ENCODE assay signal across 12 mouse cellular contexts in genomic region chr7:134032959-134033366, GRCm38 (mm10).
DNase-seq lines count a peak whose midpoint lies in the region; ATAC-seq and TF ChIP-seq lines count a peak whose summit lies in the region.
"Had no signal": no experiment of that assay in that cellular context is flagged by ENCODE, and none has a peak within 500 bp of the region (broad histone marks: within the 10 kb centered on the region; RNA-seq: fewer than 3 reads in every experiment).

No protein-coding gene starts in this region.

- WGBS in hindbrain, embryonic 10.5 days: 43% methylated on average over 6 of the region's 6 CpGs
- 45% methylated on average over 6 of the region's 6 CpGs for WGBS in hindbrain, embryonic 11.5 days
- 45% methylated on average over 6 of the region's 6 CpGs for WGBS in midbrain, embryonic 11.5 days
- 52% methylated on average over 6 of the region's 6 CpGs for WGBS in midbrain, embryonic 10.5 days
- WGBS in embryonic facial prominence, embryonic 10.5 days: 39% methylated on average over 6 of the region's 6 CpGs

- H3K27me3 ChIP-seq in hindbrain, embryonic 10.5 days (ENCODE audit: insufficient read depth, poor library complexity, severe bottlenecking): no peaks in the 10 kb centered on the region
- H3K27me3 ChIP-seq in hindbrain, embryonic 11.5 days (ENCODE audit: control insufficient read depth, insufficient read depth, low read length): no peaks in the 10 kb centered on the region
- no peaks in the 10 kb centered on the region for H3K27me3 ChIP-seq in midbrain, embryonic 11.5 days (ENCODE audit: control insufficient read depth, insufficient read depth, low read length)
- peaks cover 27% of the 10 kb centered on the region for H3K27me3 ChIP-seq in midbrain, embryonic 10.5 days (ENCODE audit: low read depth, poor library complexity, severe bottlenecking)
- H3K27me3 ChIP-seq in embryonic facial prominence, embryonic 10.5 days (replicated peaks; ENCODE audit: low read depth, poor library complexity, severe bottlenecking): no peaks in the 10 kb centered on the region
- no peaks in the 10 kb centered on the region for H3K27me3 ChIP-seq in myocyte (ENCODE audit: control insufficient read depth, insufficient read depth, insufficient read length)
- H3K27me3 ChIP-seq: neural tube, embryonic 12.5 days had no signal

- no peak overlapping the region for H3K4me2 ChIP-seq in hindbrain, embryonic 11.5 days (replicated peaks; ENCODE audit: low read depth, low read length)
- no peak overlapping the region for H3K4me2 ChIP-seq in midbrain, embryonic 11.5 days
- H3K4me2 ChIP-seq in myocyte (ENCODE audit: low read depth): peak overlapping the region; percentile 59

- no peaks in the 10 kb centered on the region for H3K79me2 ChIP-seq in myocyte (ENCODE audit: control insufficient read depth, insufficient read depth)

- TF ChIP-seq POLR2A in myocyte (IDR thresholded peaks at IDR 0.05; ENCODE audit: insufficient read length, low read depth): no peak

- H3K4me3 ChIP-seq in hindbrain, embryonic 10.5 days: no peak overlapping the region
- H3K4me3 ChIP-seq in hindbrain, embryonic 11.5 days (ENCODE audit: low read depth, low read length): no peak overlapping the region
- no peak overlapping the region for H3K4me3 ChIP-seq in midbrain, embryonic 11.5 days (ENCODE audit: low read depth, low read length)
- no peak overlapping the region for H3K4me3 ChIP-seq in midbrain, embryonic 10.5 days
- H3K4me3 ChIP-seq in embryonic facial prominence, embryonic 10.5 days: no peak overlapping the region
- no peak overlapping the region for H3K4me3 ChIP-seq in myocyte
- H3K4me3 ChIP-seq: neural tube, embryonic 12.5 days had no signal

- no peak for ATAC-seq in hindbrain, embryonic 11.5 days (ENCODE audit: low FRiP score)
- peak; percentile 62; the same call in 1 of the 2 replicates for ATAC-seq in midbrain, embryonic 11.5 days (ENCODE audit: low FRiP score)
- ATAC-seq: forebrain, postnatal 0 days had no signal

- H3ac ChIP-seq in myocyte (ENCODE audit: control insufficient read depth, insufficient read length): no peak overlapping the region

- no peak overlapping the region for H3K9ac ChIP-seq in hindbrain, embryonic 11.5 days (ENCODE audit: low read depth, low read length)
- H3K9ac ChIP-seq in midbrain, embryonic 11.5 days (ENCODE audit: low read length): no peak overlapping the region
- H3K9ac ChIP-seq: forebrain, postnatal 0 days; neural tube, embryonic 12.5 days had no signal

- no peak for DNase-seq in hindbrain, embryonic 10.5 days (ENCODE audit: low spot score)
- DNase-seq in hindbrain, embryonic 11.5 days (ENCODE audit: low spot score): no peak
- no peak for DNase-seq in midbrain, embryonic 11.5 days (ENCODE audit: low spot score, missing footprints)
- DNase-seq in midbrain, embryonic 10.5 days (ENCODE audit: low spot score): no peak
- DNase-seq in embryonic facial prominence, embryonic 10.5 days (ENCODE audit: low spot score): no peak
- no peak for DNase-seq in natural killer cell, adult 2 months (ENCODE audit: low spot score in 2 of 2)
- DNase-seq in spleen, adult 18-20 months: no peak
- DNase-seq: adrenal gland, adult 8-10 months; cerebellum, adult 2 months; forebrain, postnatal 0 days had no signal

- H3K9me3 ChIP-seq in hindbrain, embryonic 10.5 days: no peaks in the 10 kb centered on the region
- H3K9me3 ChIP-seq in hindbrain, embryonic 11.5 days (ENCODE audit: control insufficient read depth, low read length): no peaks in the 10 kb centered on the region
- H3K9me3 ChIP-seq in midbrain, embryonic 11.5 days (ENCODE audit: control insufficient read depth, low read length): no peaks in the 10 kb centered on the region
- H3K9me3 ChIP-seq in midbrain, embryonic 10.5 days (replicated peaks): no peaks in the 10 kb centered on the region
- no peaks in the 10 kb centered on the region for H3K9me3 ChIP-seq in embryonic facial prominence, embryonic 10.5 days
- H3K9me3 ChIP-seq: neural tube, embryonic 12.5 days had no signal

- H3K36me3 ChIP-seq in hindbrain, embryonic 10.5 days: no peaks in the 10 kb centered on the region
- no peaks in the 10 kb centered on the region for H3K36me3 ChIP-seq in hindbrain, embryonic 11.5 days (ENCODE audit: control insufficient read depth, insufficient read depth, low read length)
- H3K36me3 ChIP-seq in midbrain, embryonic 11.5 days (ENCODE audit: control insufficient read depth, insufficient read depth, low read length): no peaks in the 10 kb centered on the region
- H3K36me3 ChIP-seq in midbrain, embryonic 10.5 days: no peaks in the 10 kb centered on the region
- H3K36me3 ChIP-seq in embryonic facial prominence, embryonic 10.5 days (replicated peaks): no peaks in the 10 kb centered on the region
- H3K36me3 ChIP-seq in myocyte (ENCODE audit: control insufficient read depth, insufficient read depth): no peaks in the 10 kb centered on the region
- H3K36me3 ChIP-seq: neural tube, embryonic 12.5 days had no signal

- peaks cover 28% of the 10 kb centered on the region for H3K4me1 ChIP-seq in hindbrain, embryonic 10.5 days (replicated peaks)
- H3K4me1 ChIP-seq in hindbrain, embryonic 11.5 days (replicated peaks; ENCODE audit: control insufficient read depth, insufficient read depth, low read length): no peaks in the 10 kb centered on the region; the same call in 1 of the 2 replicates
- peaks cover 5% of the 10 kb centered on the region; the same call in 1 of the 2 replicates for H3K4me1 ChIP-seq in midbrain, embryonic 11.5 days (ENCODE audit: control insufficient read depth, insufficient read depth, low read length)
- peaks cover 29% of the 10 kb centered on the region for H3K4me1 ChIP-seq in midbrain, embryonic 10.5 days
- peaks cover 30% of the 10 kb centered on the region for H3K4me1 ChIP-seq in embryonic facial prominence, embryonic 10.5 days
- H3K4me1 ChIP-seq: neural tube, embryonic 12.5 days had no signal

- H3K27ac ChIP-seq in hindbrain, embryonic 10.5 days: peak overlapping the region; percentile 12; the same call in 1 of the 2 replicates
- no peak overlapping the region for H3K27ac ChIP-seq in hindbrain, embryonic 11.5 days (ENCODE audit: low read depth, low read length)
- H3K27ac ChIP-seq in midbrain, embryonic 11.5 days (ENCODE audit: low read depth, low read length): no peak overlapping the region
- no peak overlapping the region for H3K27ac ChIP-seq in midbrain, embryonic 10.5 days (replicated peaks)
- peak overlapping the region; percentile 54; the same call in 1 of the 2 replicates for H3K27ac ChIP-seq in embryonic facial prominence, embryonic 10.5 days (replicated peaks)
- H3K27ac ChIP-seq: neural tube, embryonic 12.5 days had no signal

TF ChIP-seq in myocyte, 11 proteins besides CTCF, POLR2A, EP300 and RAD21:
- TF ChIP-seq MYOG (IDR thresholded peaks at IDR 0.05; ENCODE audit: control insufficient read depth in 1 of 3, insufficient read depth in 1 of 3, insufficient read length in 2 of 3, low read depth in 2 of 3) (peak in 1 of 3 experiments; percentile 6), POLR2AphosphoS2 (IDR thresholded peaks at IDR 0.05; ENCODE audit: insufficient read length, low read depth) (no peak), MYOD1 (IDR thresholded peaks at IDR 0.05; ENCODE audit: control insufficient read depth in 1 of 3, insufficient read length in 2 of 3, low read depth in 2 of 3) (peak in 1 of 3 experiments; percentile 34)
TF ChIP-seq in myocyte: peak in this region for 2.

Comparison
In these comparisons a context has a peak if more than half of its experiments do, and no peak if none do; other contexts are left out.
1. H3K27ac ChIP-seq: peak in hindbrain, embryonic 10.5 days (single experiment) and embryonic facial prominence, embryonic 10.5 days (single experiment); none in hindbrain, embryonic 11.5 days (single experiment), midbrain, embryonic 11.5 days (single experiment) and midbrain, embryonic 10.5 days (single experiment).